Mouse (Mus musculus) layer of hippocampus, adult 9-10 months (tissue): ENCODE measurements around the gene Taar7f.
"Not testable (repeated sequence)": the region's sequence is repeated elsewhere in the genome, so short reads cannot be mapped to it uniquely, and the experiment has no call there.

ENCODE experiments used
- DNase-seq: peaks from one replicate; pipeline ENCODE4 v3.0.0; 2022; ENCODE audit warnings: low spot score

The Taar7f gene

DNA sequence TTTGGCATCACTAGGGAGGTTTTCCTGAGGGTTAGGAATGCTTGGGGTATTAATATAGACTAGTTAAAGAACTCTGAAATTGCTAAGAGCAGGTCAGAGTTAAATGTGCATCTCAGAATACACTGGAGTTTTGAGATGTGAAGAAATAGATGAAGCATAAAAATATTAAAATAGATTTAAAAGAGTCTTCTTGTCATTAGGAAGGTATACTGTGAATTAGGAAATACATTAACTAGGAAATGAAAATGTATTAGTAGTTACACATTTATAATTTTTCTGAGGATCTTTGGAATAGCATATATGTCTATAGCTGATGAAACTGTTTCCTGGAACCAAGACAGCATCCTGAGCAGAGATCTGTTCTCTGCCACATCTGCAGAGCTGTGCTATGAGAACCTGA, at the start of gene Taar7f:
Taar7f (plus strand) TSS at position 301 of the 400 bp plus-strand sequence.
- no peak for DNase-seq

DNA sequence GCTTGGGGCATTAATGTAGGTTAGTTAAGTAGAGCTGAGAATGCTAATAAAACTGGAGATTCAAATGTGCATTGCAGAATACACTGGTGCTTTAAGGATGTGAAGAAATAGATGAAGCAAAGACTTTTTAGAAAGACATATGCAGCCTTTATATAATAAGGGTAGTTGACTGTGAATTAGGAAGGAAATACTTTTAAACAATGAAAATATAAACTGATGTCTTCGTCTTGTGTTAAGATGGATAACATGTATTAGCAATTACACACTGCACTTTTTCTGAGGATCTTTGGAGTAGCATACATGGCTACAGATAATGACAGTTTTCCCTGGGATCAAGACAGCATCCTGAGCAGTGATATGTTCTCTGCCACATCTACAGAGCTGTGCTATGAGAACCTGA, 49.7 kb upstream of the Taar7f start, which contains the start of gene Taar7b:
Taar7b (plus strand) TSS at position 301 of the 400 bp plus-strand sequence.
- DNase-seq: no peak

DNA sequence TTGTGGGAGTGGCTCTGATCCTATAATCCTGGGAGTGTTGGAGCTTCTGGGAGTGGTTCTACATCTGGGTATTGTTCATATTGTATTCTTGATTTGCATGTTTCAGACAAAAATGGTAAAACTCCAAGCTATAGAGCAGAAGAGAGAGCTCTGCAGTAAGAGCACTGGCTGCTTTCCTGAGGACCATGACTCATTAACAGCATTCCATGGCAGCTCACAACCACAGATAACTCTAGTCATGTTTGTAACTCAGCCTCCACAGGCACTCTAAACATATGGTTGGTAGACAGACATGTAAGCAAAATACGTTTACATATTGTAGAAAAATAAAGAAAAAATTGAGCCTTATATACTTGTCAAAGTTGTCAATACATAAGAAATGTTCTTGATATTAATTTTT, 42.9 kb upstream of the Taar7f start:
- DNase-seq: no peak

DNA sequence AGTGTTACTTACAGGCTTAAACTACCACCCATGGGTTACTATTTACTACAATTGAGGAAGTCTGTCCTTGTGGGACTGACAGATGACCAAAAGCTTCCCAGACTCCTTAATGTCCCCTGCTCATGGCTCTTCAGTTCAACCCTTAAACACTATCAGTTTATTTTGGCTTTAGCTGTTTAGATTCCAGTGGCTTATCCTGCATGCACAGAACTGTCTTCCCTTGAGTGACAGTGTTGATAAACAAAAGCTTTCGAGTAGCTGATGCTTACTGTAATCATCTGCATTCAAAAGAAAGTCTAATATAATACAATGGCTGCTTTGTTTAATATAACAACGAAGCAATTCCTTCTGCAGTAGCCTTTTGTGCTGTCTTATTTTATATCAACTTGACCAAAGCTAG, 42.3 kb upstream of the Taar7f start:
- no peak for DNase-seq

DNA sequence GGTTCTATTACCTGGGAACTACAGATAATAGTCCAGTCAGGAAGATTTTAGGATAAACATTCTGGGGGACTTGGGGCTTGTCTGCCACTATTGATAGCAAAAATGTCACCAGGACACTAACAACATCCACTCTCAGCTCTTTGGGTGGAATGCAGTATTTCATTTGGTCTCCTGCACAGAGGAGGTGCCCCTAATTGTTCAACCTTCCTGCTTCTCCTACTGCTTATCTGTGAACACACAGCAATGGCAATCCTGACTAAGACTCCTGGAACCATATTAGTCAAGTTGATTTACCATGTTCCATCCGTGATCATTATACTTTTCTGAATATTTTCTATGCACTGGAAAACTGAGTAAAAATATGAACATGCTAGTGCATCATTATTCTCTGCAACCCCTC, 41.2 kb upstream of the Taar7f start:
- no peak for DNase-seq

DNA sequence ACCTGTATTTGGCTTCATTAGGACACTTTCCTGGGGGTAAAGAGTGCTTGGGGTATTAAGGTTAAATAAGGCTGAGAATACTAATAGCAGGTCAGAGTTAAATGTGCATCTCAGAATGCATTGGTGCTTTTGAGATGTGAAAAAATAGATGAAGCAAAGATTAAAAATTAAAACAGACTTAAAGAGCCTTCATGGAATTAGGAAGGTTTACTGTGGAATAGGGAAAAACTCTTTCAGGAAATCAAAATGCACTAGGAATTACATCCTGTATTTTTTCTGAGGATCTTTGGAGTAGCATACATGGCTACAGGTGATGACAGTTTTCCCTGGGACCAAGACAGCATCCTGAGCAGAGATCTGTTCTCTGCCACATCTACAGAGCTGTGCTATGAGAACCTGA, 22.4 kb upstream of the Taar7f start, which contains the start of gene Taar7d:
Taar7d (plus strand) TSS at position 301 of the 400 bp plus-strand sequence.
- DNase-seq: no peak

DNA sequence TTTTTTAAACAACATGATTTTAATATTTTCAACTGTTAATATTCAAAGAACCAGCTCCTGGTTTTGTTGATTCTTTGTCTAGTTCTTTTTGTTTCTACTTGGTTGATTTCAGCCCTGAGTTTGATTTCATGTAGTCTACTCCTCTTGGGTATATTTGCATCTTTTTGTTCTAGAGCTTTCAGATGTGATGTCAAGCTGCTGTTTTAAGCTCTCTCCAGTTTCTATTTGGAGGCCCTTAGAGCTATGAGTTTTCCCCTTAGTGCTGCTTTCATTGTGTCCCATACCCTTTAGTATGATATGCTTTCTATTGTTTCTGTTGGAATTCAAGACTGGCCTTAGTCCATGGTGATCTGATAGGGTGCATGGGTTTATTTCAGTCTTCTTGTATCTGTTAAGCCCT, 18.0 kb upstream of the Taar7f start:
- no peak for DNase-seq

DNA sequence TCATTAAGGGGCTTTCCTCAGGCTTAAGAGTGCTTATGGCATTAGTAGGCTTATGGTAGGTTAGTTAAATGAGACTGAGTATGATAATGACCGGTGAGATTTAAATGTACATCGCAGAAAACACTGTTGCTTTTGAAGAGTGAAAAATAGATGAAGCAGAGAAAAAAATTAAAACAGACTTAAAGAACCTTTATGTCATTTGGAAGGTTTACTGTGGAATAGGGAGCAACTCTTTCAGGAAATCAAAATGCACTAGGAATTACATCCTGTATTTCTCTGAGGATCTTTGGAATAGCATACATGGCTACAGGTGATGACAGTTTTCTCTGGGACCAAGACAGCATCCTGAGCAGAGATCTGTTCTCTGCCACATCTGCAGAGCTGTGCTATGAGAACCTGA, 12.0 kb upstream of the Taar7f start, which contains the start of gene Taar7e:
Taar7e (plus strand) TSS at position 301 of the 400 bp plus-strand sequence.
- DNase-seq: no peak

DNA sequence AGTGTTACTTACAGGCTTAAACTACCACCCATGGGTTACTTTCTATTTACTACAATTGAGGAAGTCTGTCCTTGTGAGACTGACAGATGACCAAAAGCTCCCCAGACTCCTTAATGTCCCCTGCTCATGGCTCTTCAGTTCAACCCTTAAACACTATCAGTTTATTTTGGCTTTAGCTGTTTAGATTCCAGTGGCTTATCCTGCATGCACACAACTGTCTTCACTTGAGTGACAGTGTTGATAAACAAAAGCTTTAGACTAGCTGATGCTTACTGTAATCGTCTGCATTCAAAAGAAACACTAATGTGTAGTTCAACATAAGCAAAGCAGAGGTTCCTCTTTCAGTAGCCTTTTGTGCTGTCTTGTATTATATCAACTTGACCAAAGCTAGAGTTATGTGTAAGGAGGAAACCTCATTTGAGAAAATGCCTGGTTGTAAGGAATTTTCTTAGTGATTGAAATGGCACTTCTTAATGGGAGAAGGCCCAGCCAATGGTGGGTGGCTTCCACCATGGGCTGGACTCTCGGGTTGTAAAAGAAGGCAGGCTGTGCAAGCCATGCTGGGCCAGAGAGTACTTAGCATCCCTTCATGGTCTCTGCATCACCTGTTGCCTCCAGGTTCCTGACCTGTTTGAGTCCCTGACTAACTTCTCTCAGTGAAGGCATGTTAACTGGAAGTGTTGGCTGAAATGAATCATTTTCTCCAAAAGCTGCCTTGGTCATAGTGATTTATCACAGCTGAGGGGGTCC, 9.0 kb upstream of the Taar7f start:
- no peak for DNase-seq

DNA sequence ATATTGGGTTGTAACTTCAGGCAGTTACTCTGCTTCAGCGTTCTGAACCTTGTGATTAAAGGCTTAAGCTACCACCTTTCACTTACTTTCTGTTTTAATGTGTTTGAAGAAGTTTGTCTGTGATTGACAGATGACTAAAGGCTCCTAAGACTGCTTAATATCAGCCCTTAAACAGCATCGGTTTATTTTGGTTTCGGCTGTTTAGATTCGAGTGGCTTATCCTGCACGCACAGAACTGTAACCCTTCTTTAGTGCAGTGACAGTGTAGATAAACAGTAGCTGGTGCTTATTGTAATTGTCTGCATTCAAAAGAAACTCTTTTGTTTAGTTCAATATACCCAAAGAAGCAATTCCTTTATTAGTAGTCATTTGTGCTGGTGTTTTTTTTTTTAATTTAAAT, 2.7 kb downstream of the Taar7f start:
- no peak for DNase-seq

DNA sequence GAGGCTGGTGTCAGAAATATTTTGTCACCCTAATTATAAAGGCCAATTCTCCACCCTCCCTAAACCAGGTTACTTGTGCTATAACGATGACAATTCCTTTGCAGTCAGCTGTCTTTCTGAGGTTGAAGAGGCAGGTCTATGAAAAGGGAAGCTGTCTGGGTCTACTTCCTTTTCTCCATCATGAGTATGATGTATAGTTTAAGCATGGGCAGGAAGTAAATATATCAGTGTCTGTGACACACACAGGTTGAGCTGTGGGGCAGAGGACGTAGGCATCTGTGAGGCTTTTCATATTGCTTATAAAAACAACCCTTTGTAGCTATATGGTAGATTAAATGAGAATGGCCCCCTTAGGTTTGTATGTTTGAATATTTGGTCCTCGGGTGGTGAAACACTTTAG, 9.7 kb downstream of the Taar7f start:
- no peak for DNase-seq

DNA sequence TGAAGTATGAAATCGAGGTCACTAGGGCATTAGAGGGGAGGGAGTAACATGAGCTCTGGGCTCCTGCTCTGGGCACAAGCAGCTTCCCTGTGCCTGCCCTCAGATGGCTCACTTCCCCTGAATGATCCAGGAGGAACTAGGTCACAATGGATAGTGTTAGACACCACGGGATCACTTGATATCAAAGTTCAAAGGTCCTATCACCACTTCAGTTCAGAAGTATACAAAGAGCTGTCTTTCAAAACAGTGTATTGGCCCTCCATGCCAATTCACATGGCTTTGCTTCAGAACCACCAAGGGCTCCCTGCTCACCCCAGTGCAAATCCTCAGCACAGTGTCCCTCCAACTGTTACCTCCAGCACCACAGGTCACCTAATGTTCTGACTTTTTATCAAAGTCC, 25.4 kb downstream of the Taar7f start:
- DNase-seq: not testable (repeated sequence)

DNA sequence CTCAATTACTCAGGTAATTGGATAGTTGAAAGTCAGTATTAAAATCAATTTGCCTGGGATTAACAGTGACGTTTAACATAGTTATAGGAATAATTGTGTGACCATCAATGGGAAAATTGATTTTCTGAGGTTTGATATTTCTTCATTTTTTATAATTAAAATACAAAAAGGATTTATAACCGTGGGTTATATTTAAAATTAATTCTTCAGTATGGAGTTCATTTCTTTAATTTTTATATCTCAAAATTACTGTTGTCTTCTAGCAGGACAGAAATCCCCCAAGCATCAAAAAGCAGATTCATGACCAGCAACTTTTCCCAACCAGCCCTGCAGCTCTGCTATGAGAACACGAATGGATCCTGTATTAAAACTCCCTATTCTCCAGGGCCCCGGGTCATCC, 26.9 kb downstream of the Taar7f start, which contains the start of gene Taar8a:
Taar8a (plus strand) TSS at position 301 of the 400 bp plus-strand sequence.
- DNase-seq: not testable (repeated sequence)

DNA sequence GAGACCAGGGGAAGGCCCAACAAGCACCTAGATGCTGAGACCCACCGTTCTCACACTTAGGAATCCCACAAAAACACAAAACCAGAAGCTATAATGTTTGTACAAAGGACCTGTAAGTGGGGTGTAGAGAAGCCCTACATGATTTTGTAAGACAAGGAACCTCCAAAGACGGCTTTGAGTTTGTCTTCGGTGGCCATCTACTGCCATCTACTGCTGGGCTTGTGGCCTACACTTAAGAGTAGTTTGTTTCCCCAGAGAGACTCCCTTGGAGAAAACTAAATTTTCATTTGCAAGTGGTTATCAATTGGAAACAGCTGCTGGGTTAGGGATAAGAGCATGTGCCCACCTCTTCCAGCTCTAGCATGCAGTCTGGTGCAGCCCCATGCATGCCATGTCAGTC, 30.9 kb downstream of the Taar7f start:
- DNase-seq: peak; percentile 8

DNA sequence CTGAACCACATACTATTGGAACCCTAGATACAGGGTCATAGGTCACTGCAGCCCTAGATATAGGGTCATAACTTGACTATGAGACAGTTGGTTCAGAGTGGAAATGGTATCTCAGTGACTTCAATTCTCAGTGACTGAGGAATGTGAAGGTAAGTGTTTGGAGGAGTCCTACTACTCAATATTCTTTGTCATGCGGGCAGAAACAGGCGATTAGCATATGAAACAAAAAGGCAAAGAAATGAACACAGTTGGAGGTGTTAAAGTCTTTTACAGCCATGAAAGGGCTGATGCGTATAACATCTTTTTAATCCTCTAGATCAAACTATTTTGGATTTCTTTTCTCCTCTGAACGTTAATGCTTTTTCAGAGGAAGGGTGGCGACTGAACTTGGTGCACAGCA, 36.6 kb downstream of the Taar7f start:
- no peak for DNase-seq

DNA sequence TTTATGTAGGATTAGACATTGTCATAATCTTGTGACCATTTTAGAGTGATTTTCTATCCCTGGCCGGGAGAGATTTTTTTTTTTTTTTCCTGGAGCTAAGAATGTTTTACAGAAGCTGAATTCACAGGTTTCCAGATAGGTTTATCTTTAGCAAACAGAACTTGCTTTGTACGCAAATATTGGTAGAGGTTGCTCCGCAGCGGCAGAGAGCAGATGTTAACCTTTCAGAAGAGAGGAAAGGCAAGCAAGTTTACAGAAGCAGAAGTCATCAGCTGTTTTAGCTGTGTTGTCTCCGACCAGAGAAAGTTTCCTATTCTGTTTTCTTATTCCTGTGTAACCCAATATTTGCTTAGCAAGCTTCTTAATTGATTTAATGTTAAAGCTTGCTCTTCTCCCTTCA, 37.2 kb downstream of the Taar7f start:
- no peak for DNase-seq

DNA sequence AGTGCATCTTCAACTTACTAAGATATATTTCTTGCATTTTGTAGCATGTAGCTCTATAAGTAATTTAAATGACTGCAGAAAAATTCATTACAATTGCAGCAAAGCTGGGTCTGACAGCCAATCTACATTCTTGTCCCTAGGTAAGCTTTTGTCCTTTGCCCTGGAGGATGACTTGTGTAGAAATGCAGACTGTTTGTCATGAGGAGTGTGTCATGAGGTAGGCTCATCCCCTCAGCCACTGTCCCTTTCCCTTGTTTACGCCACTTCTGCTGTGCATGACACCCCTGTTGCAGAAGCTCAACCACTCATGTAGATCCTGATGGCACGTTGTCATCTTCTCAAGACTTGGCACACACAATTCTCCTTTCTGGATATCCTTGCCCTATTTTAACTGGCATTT, 37.9 kb downstream of the Taar7f start:
- DNase-seq: no peak

DNA sequence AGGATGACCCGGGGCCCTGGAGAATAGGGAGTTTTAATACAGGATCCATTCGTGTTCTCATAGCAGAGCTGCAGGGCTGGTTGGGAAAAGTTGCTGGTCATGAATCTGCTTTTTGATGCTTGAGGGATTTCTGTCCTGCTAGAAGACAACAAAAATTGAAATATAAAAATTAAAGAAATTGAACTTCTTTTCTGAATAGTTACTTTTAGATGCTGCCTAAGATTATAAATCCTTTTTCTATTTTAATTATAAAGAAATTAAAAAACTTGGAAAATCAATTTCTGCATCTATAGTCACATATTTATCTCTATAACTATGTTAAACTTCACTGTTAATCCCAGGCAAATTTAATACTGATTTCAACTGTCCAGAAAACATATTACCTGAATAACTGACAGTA, 42.9 kb downstream of the Taar7f start, which contains the start of gene Taar8b:
Taar8b (minus strand) TSS at position 101 of the 400 bp plus-strand sequence.
- DNase-seq: no peak

DNA sequence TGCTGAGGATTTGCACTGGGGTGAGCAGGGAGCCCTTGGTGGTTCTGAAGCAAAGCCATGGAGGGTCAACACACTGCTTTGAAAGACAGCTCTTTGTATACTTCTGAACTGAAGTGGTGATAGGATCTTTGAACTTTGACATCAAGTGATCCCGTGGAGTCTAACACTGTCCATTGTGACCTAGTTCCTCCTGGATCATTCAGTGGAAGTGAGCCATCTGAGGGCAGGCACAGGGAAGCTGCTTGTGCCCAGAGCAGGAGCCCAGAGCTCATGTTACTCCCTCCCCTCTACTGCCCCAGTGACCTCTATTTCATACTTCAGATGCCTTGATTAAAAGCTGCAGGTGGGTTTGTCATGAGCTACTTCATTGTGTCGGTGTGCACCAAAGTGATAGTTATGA, 47.7 kb downstream of the Taar7f start:
- not testable (repeated sequence) for DNase-seq
